Mouse (Mus musculus): ENCODE measurements around the gene Ankrd65. TPM values are rescaled to one million over a fixed set of nuclear protein-coding genes. Genes with fewer than 3 reads are reported as not detected.

Ankrd65 gene
- polyA plus RNA-seq, 1 experiment from 2014 or later, result 0.10 TPM

GRCm38 (mm10) chr4:155773335-155774078 lies 16.7 kb upstream of the Ankrd65 start:
- H3K4me1 ChIP-seq (replicated peaks; ENCODE audit: control insufficient read depth, insufficient read depth), result peaks cover 15% of the 10 kb centered on the region
- H3K27me3 ChIP-seq (ENCODE audit: control insufficient read depth, insufficient read depth, low read length), result no peaks in the 10 kb centered on the region; the same call in 1 of the 2 replicates
- DNase-seq (ENCODE audit: low spot score), result no peak
- H3K36me3 ChIP-seq (ENCODE audit: control insufficient read depth, insufficient read depth, low read length), result no peaks in the 10 kb centered on the region
- no peak for TF ChIP-seq CTCF (IDR thresholded peaks at IDR 0.05; ENCODE audit: low read depth)
- TF ChIP-seq EP300 (optimal IDR thresholded peaks at IDR 0.05), result no peak
- H3K4me2 ChIP-seq (replicated peaks; ENCODE audit: low read depth), result peak overlapping the region; percentile 83
- peak overlapping the region; percentile 18; the same call in 1 of the 2 replicates for H3K27ac ChIP-seq (replicated peaks)
- H3K9ac ChIP-seq (ENCODE audit: low read length), result peak overlapping the region; percentile 62
- ATAC-seq (ENCODE audit: low FRiP score, low TSS enrichment), result no peak
- H3K9me3 ChIP-seq (ENCODE audit: control insufficient read depth, low read length), result no peaks in the 10 kb centered on the region
- peak overlapping the region; percentile 48 for H3K4me3 ChIP-seq (ENCODE audit: low read depth, low read length)
- WGBS, result 38% methylated on average over 5 of the region's 5 CpGs

GRCm38 (mm10) chr4:155774280-155774754 lies 15.9 kb upstream of the Ankrd65 start, which contains the start of gene Vwa1:
Vwa1 (minus strand) TSS chr4:155774698.
- peak; percentile 94 for DNase-seq (ENCODE audit: low spot score)
- ATAC-seq (ENCODE audit: low FRiP score, low TSS enrichment), result peak; percentile 86
- Histone ChIP-seq H3K9me3 (ENCODE audit: control insufficient read depth, low read length) (no peaks in the 10 kb centered on the region), H3K4me3 (ENCODE audit: low read depth, low read length) (peak within 1 kb of the TSS; percentile 48), H3K9ac (ENCODE audit: low read length) (peak within 1 kb of the TSS; percentile 62), H3K27me3 (ENCODE audit: control insufficient read depth, insufficient read depth, low read length) (no peaks in the 10 kb centered on the region; the same call in 1 of the 2 replicates), H3K27ac (replicated peaks) (peak within 1 kb of the TSS; percentile 85), H3K4me2 (replicated peaks; ENCODE audit: low read depth) (peak within 1 kb of the TSS; percentile 83), H3K36me3 (ENCODE audit: control insufficient read depth, insufficient read depth, low read length) (no peaks in the 10 kb centered on the region), H3K4me1 (replicated peaks; ENCODE audit: control insufficient read depth, insufficient read depth) (peaks cover 15% of the 10 kb centered on the region)
- WGBS, result under 1% methylated on average over 33 of the region's 35 CpGs
- TF ChIP-seq CTCF (IDR thresholded peaks at IDR 0.05; ENCODE audit: low read depth) (peak; percentile 14; the same call in 1 of the 2 replicates), EP300 (optimal IDR thresholded peaks at IDR 0.05) (no peak)

- 21% methylated on average over 9 of the region's 9 CpGs for WGBS
- Histone ChIP-seq H3K9me3 (ENCODE audit: control insufficient read depth, low read length) (no peaks in the 10 kb centered on the region), H3K9ac (ENCODE audit: low read length) (0 out of 2 replicates have a peak overlapping the region, but pooled peaks have one; percentile 35), H3K4me3 (ENCODE audit: low read depth, low read length) (peak overlapping the region; percentile 48), H3K4me1 (replicated peaks; ENCODE audit: control insufficient read depth, insufficient read depth) (peaks cover 15% of the 10 kb centered on the region), H3K27me3 (ENCODE audit: control insufficient read depth, insufficient read depth, low read length) (no peaks in the 10 kb centered on the region; the same call in 1 of the 2 replicates), H3K4me2 (replicated peaks; ENCODE audit: low read depth) (peak overlapping the region; percentile 83), H3K36me3 (ENCODE audit: control insufficient read depth, insufficient read depth, low read length) (no peaks in the 10 kb centered on the region), H3K27ac (replicated peaks) (peak overlapping the region; percentile 85)
- ATAC-seq (ENCODE audit: low FRiP score, low TSS enrichment) (no peak; the same call in 1 of the 2 replicates), DNase-seq (ENCODE audit: low spot score) (peak; percentile 49)
- TF ChIP-seq CTCF (IDR thresholded peaks at IDR 0.05; ENCODE audit: low read depth) (no peak), EP300 (optimal IDR thresholded peaks at IDR 0.05) (no peak)
Measured at GRCm38 (mm10) chr4:155774971-155775740, 15.1 kb upstream of the Ankrd65 start.

GRCm38 (mm10) chr4:155775855-155776254 lies 14.4 kb upstream of the Ankrd65 start:
- no peak for ATAC-seq (ENCODE audit: low FRiP score, low TSS enrichment)
- Histone ChIP-seq H3K9ac (ENCODE audit: low read length) (no peak overlapping the region), H3K27me3 (ENCODE audit: control insufficient read depth, insufficient read depth, low read length) (no peaks in the 10 kb centered on the region; the same call in 1 of the 2 replicates), H3K4me2 (replicated peaks; ENCODE audit: low read depth) (no peak overlapping the region), H3K36me3 (ENCODE audit: control insufficient read depth, insufficient read depth, low read length) (no peaks in the 10 kb centered on the region), H3K27ac (replicated peaks) (peak overlapping the region; percentile 85), H3K4me1 (replicated peaks; ENCODE audit: control insufficient read depth, insufficient read depth) (peaks cover 13% of the 10 kb centered on the region), H3K9me3 (ENCODE audit: control insufficient read depth, low read length) (no peaks in the 10 kb centered on the region), H3K4me3 (ENCODE audit: low read depth, low read length) (no peak overlapping the region)
- peak; percentile 23 for DNase-seq (ENCODE audit: low spot score)
- TF ChIP-seq EP300 (optimal IDR thresholded peaks at IDR 0.05) (no peak), CTCF (IDR thresholded peaks at IDR 0.05; ENCODE audit: low read depth) (no peak)
- WGBS, result 46% methylated on average over 3 of the region's 3 CpGs

- DNase-seq (ENCODE audit: low spot score) (no peak), ATAC-seq (ENCODE audit: low FRiP score, low TSS enrichment) (no peak)
- WGBS, result 78% methylated on average over 2 of the region's 2 CpGs
- no peak for TF ChIP-seq EP300 (optimal IDR thresholded peaks at IDR 0.05)
- TF ChIP-seq CTCF (IDR thresholded peaks at IDR 0.05; ENCODE audit: low read depth), result no peak
- Histone ChIP-seq H3K4me3 (ENCODE audit: low read depth, low read length) (no peak overlapping the region), H3K27me3 (ENCODE audit: control insufficient read depth, insufficient read depth, low read length) (no peaks in the 10 kb centered on the region; the same call in 1 of the 2 replicates), H3K36me3 (ENCODE audit: control insufficient read depth, insufficient read depth, low read length) (no peaks in the 10 kb centered on the region), H3K9ac (ENCODE audit: low read length) (no peak overlapping the region), H3K4me2 (replicated peaks; ENCODE audit: low read depth) (no peak overlapping the region), H3K4me1 (replicated peaks; ENCODE audit: control insufficient read depth, insufficient read depth) (peaks cover 13% of the 10 kb centered on the region), H3K27ac (replicated peaks) (peak overlapping the region; percentile 85; the same call in 1 of the 2 replicates), H3K9me3 (ENCODE audit: control insufficient read depth, low read length) (no peaks in the 10 kb centered on the region)
Measured at GRCm38 (mm10) chr4:155776704-155777335, 13.4 kb upstream of the Ankrd65 start.

Data from stomach, postnatal 0 days (tissue).